Mouse (Mus musculus): Measurements from ENCODE around the gene Wdr27. TPM values are rescaled to one million over a fixed set of nuclear protein-coding genes. Genes with fewer than 3 reads are reported as not detected.

The Wdr27 gene
- polyA plus RNA-seq, 1 experiment from 2014 or later = 6.4 TPM

GRCm38 (mm10) chr17:14812033-14812432 is 130.9 kb downstream of the Wdr27 start:
- H3K27ac ChIP-seq (ENCODE audit: low read length) = no peak overlapping the region
- no peak overlapping the region for H3K9ac ChIP-seq (replicated peaks; ENCODE audit: low read length)
- H3K4me1 ChIP-seq (ENCODE audit: insufficient read depth, low read length) = no peaks in the 10 kb centered on the region
- no peak overlapping the region for H3K4me3 ChIP-seq (ENCODE audit: low read length)
- ATAC-seq (ENCODE audit: low FRiP score, low TSS enrichment) = no peak
- H3K4me2 ChIP-seq (replicated peaks; ENCODE audit: low read depth, low read length) = no peak overlapping the region
- no peaks in the 10 kb centered on the region for H3K36me3 ChIP-seq (ENCODE audit: insufficient read depth, low read length)
- WGBS = 89% methylated on average over 8 of the region's 8 CpGs
- H3K27me3 ChIP-seq (ENCODE audit: insufficient read depth, low read length) = no peaks in the 10 kb centered on the region
- H3K9me3 ChIP-seq (ENCODE audit: low read length) = no peaks in the 10 kb centered on the region

DNA sequence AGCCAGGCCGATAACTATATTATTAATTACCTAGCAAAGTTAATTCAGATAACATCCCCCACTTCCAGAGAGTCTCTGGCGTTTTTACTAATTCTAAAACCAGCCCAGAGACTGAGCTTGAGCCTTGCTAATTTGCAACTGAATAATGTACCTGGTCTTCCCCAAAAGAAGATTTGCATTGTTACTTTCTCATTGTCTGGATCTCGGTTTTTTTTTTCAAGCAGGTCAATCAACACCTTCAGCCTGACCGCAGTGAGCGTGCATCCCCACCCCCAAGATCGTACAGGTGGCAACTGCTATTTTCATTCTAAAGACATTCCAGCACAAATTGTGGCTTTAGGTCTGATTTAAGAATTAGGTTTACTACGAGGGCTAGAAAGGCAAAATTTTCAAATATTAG is 136.2 kb downstream of the Wdr27 start:
- Histone ChIP-seq H3K27ac (ENCODE audit: low read length) (no peak overlapping the region), H3K9me3 (ENCODE audit: low read length) (no peaks in the 10 kb centered on the region), H3K9ac (replicated peaks; ENCODE audit: low read length) (no peak overlapping the region), H3K27me3 (ENCODE audit: insufficient read depth, low read length) (no peaks in the 10 kb centered on the region), H3K4me3 (ENCODE audit: low read length) (no peak overlapping the region), H3K4me2 (replicated peaks; ENCODE audit: low read depth, low read length) (no peak overlapping the region), H3K36me3 (ENCODE audit: insufficient read depth, low read length) (no peaks in the 10 kb centered on the region), H3K4me1 (ENCODE audit: insufficient read depth, low read length) (no peaks in the 10 kb centered on the region)
- ATAC-seq (ENCODE audit: low FRiP score, low TSS enrichment) = no peak
- WGBS = 89% methylated on average over 7 of the region's 7 CpGs

- no peak for ATAC-seq (ENCODE audit: low FRiP score, low TSS enrichment)
- Histone ChIP-seq H3K9ac (replicated peaks; ENCODE audit: low read length) (no peak overlapping the region), H3K4me2 (replicated peaks; ENCODE audit: low read depth, low read length) (no peak overlapping the region), H3K27ac (ENCODE audit: low read length) (no peak overlapping the region), H3K9me3 (ENCODE audit: low read length) (peaks cover 6% of the 10 kb centered on the region; the same call in 1 of the 2 replicates), H3K4me3 (ENCODE audit: low read length) (no peak overlapping the region), H3K36me3 (ENCODE audit: insufficient read depth, low read length) (no peaks in the 10 kb centered on the region), H3K27me3 (ENCODE audit: insufficient read depth, low read length) (no peaks in the 10 kb centered on the region), H3K4me1 (ENCODE audit: insufficient read depth, low read length) (no peaks in the 10 kb centered on the region)
- 89% methylated on average over 4 of the region's 4 CpGs for WGBS
Measured at GRCm38 (mm10) chr17:14799243-14799642, 143.7 kb downstream of the Wdr27 start.

- Histone ChIP-seq H3K27ac (ENCODE audit: low read length) (no peak overlapping the region), H3K4me1 (ENCODE audit: insufficient read depth, low read length) (no peaks in the 10 kb centered on the region), H3K27me3 (ENCODE audit: insufficient read depth, low read length) (no peaks in the 10 kb centered on the region), H3K9me3 (ENCODE audit: low read length) (peaks cover 12% of the 10 kb centered on the region; the same call in 1 of the 2 replicates), H3K36me3 (ENCODE audit: insufficient read depth, low read length) (no peaks in the 10 kb centered on the region), H3K4me3 (ENCODE audit: low read length) (no peak overlapping the region), H3K9ac (replicated peaks; ENCODE audit: low read length) (no peak overlapping the region), H3K4me2 (replicated peaks; ENCODE audit: low read depth, low read length) (no peak overlapping the region)
- 96% methylated on average over 4 of the region's 4 CpGs for WGBS
- ATAC-seq (ENCODE audit: low FRiP score, low TSS enrichment) = no peak
Measured at GRCm38 (mm10) chr17:14795074-14795473, 147.9 kb downstream of the Wdr27 start.

DNA sequence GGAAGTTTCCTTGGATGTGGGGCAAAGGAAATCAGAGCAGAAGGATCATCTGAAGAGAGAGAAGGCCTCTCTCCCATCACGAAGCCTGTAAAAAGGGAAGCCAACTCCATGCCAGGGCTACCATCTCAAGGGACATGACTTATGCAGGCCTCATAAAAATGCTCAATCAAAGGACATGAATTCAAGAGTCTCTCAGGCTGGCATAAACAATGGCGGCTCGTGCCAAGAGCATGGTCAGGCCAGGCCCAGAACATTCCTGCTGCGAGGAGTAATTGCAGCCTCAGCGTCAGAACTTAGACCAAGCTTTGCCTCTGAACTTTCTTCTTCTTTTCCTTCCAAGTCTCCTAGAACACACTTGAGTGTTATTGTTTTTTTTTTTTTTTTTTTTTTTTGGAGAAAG is 163.6 kb downstream of the Wdr27 start:
- 87% methylated on average over 5 of the region's 5 CpGs for WGBS
- Histone ChIP-seq H3K36me3 (ENCODE audit: insufficient read depth, low read length) (no peaks in the 10 kb centered on the region), H3K4me2 (replicated peaks; ENCODE audit: low read depth, low read length) (no peak overlapping the region), H3K9me3 (ENCODE audit: low read length) (0 out of 2 replicates have a peak, but pooled peaks cover 3% of the 10 kb centered on the region), H3K27me3 (ENCODE audit: insufficient read depth, low read length) (no peaks in the 10 kb centered on the region), H3K27ac (ENCODE audit: low read length) (no peak overlapping the region), H3K4me1 (ENCODE audit: insufficient read depth, low read length) (no peaks in the 10 kb centered on the region), H3K4me3 (ENCODE audit: low read length) (no peak overlapping the region), H3K9ac (replicated peaks; ENCODE audit: low read length) (no peak overlapping the region)
- ATAC-seq (ENCODE audit: low FRiP score, low TSS enrichment) = no peak

- Histone ChIP-seq H3K27me3 (ENCODE audit: insufficient read depth, low read length) (no peaks in the 10 kb centered on the region), H3K9ac (replicated peaks; ENCODE audit: low read length) (no peak overlapping the region), H3K36me3 (ENCODE audit: insufficient read depth, low read length) (no peaks in the 10 kb centered on the region), H3K4me2 (replicated peaks; ENCODE audit: low read depth, low read length) (no peak overlapping the region), H3K9me3 (ENCODE audit: low read length) (no peaks in the 10 kb centered on the region), H3K4me1 (ENCODE audit: insufficient read depth, low read length) (no peaks in the 10 kb centered on the region), H3K4me3 (ENCODE audit: low read length) (no peak overlapping the region), H3K27ac (ENCODE audit: low read length) (no peak overlapping the region)
- no peak for ATAC-seq (ENCODE audit: low FRiP score, low TSS enrichment)
- 74% methylated on average over 4 of the region's 4 CpGs for WGBS
Measured at GRCm38 (mm10) chr17:14771339-14771738, 171.6 kb downstream of the Wdr27 start.

GRCm38 (mm10) chr17:14770377-14770776 is 172.6 kb downstream of the Wdr27 start:
- no peaks in the 10 kb centered on the region for H3K4me1 ChIP-seq (ENCODE audit: insufficient read depth, low read length)
- H3K36me3 ChIP-seq (ENCODE audit: insufficient read depth, low read length) = no peaks in the 10 kb centered on the region
- H3K9me3 ChIP-seq (ENCODE audit: low read length) = no peaks in the 10 kb centered on the region
- no peak for ATAC-seq (ENCODE audit: low FRiP score, low TSS enrichment)
- H3K9ac ChIP-seq (replicated peaks; ENCODE audit: low read length) = no peak overlapping the region
- no peak overlapping the region for H3K27ac ChIP-seq (ENCODE audit: low read length)
- H3K4me3 ChIP-seq (ENCODE audit: low read length) = no peak overlapping the region
- no peak overlapping the region for H3K4me2 ChIP-seq (replicated peaks; ENCODE audit: low read depth, low read length)
- no peaks in the 10 kb centered on the region for H3K27me3 ChIP-seq (ENCODE audit: insufficient read depth, low read length)
- WGBS = 80% methylated on average over 5 of the region's 5 CpGs

Other genes with a start within 250 kb of the Wdr27 start
- 33.8 and 37.7 TPM in 2 replicates for gene Thbs2, start 248.9 kb downstream of the Wdr27 start, polyA plus RNA-seq (2015; fragmentation: Nextera tagmentation; extraction: Ambion mirVana)
- 36.7 and 40.4 TPM in 2 replicates for gene 1600012H06Rik, start within 50 bp of the Wdr27 start, polyA plus RNA-seq (2015; fragmentation: Nextera tagmentation; extraction: Ambion mirVana)
- gene Phf10, start 18.1 kb upstream of the Wdr27 start, polyA plus RNA-seq (2015; fragmentation: Nextera tagmentation; extraction: Ambion mirVana) = 28.0 and 28.7 TPM in 2 replicates
- 8.8 and 11.2 TPM in 2 replicates for gene 9030025P20Rik, start 35.3 kb upstream of the Wdr27 start, polyA plus RNA-seq (2015; fragmentation: Nextera tagmentation; extraction: Ambion mirVana)
- 0.73 TPM in 1 of 2 replicates, not detected in the other for gene Gm3417, start 35.6 kb upstream of the Wdr27 start, polyA plus RNA-seq (2015; fragmentation: Nextera tagmentation; extraction: Ambion mirVana)
- gene Gm3435, start 67.0 kb upstream of the Wdr27 start, polyA plus RNA-seq (2015; fragmentation: Nextera tagmentation; extraction: Ambion mirVana) = 8.7 and 9.1 TPM in 2 replicates
- 79.6 and 93.2 TPM in 2 replicates for gene Ermard, start 98.0 kb upstream of the Wdr27 start, polyA plus RNA-seq (2015; fragmentation: Nextera tagmentation; extraction: Ambion mirVana)
- gene Tcte3, start 98.3 kb upstream of the Wdr27 start, polyA plus RNA-seq (2015; fragmentation: Nextera tagmentation; extraction: Ambion mirVana) = 0.42 TPM in 1 of 2 replicates, not detected in the other
- 2.8 and 3.0 TPM in 2 replicates for gene Gm3448, start 98.4 kb upstream of the Wdr27 start, polyA plus RNA-seq (2015; fragmentation: Nextera tagmentation; extraction: Ambion mirVana)

Measured in kidney, embryonic 16.5 days (tissue).